Mouse (Mus musculus): Measurements from ENCODE around the gene Pofut1.

Gene Pofut1

DNA sequence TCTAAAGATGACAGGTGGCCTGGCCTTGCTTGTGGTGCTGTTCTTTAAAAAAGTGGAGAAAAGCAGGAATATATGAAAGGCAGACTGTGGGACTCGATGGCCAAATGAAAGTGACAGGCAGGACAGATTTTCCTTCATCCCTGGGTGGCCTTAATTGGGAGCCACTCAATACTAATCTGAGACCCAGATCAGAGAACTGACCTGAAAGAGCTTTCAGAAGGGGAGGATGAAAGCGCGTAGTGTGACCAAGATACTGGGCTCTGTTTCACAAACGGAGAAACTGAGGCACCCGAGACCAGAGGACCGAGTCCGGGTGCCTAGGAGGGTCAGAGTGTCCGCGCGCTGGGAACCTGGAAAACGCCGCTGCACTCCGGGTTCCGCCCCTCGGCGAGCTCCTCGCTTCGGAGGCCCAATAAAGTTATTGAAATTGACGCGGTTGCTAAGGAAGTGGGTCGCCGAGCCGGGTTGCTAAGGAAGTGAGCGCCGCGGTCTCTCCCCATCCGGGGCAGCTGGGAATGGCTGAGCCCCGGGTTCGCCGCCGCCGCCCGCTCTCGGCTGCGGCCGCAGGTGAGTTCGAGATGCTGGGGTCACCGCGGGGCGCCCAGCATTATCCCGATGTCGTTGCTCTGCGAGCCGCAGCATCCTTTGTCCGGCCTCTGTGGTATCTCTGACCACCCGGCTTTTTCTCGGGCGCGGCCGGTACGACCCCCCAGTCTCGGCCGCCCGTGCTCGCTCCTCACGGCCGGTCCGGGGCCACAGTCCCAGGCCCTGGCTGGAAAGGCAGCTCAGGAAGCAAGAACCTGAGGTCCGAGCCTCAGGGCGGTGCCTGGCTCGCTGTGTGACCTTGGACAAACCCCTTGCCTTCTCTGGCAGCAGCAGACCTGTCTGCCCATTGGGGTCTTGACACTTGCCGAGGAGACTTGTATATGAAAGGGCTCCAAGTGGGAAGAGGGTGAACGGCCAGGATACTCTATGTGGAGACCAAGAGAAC is 49.9 kb downstream of the Pofut1 start, which contains the start of gene Kif3b:
Kif3b (plus strand) TSS at position 476 of the 991 bp plus-strand sequence.
- peak; percentile 82 for DNase-seq (ENCODE audit: low spot score)

DNA sequence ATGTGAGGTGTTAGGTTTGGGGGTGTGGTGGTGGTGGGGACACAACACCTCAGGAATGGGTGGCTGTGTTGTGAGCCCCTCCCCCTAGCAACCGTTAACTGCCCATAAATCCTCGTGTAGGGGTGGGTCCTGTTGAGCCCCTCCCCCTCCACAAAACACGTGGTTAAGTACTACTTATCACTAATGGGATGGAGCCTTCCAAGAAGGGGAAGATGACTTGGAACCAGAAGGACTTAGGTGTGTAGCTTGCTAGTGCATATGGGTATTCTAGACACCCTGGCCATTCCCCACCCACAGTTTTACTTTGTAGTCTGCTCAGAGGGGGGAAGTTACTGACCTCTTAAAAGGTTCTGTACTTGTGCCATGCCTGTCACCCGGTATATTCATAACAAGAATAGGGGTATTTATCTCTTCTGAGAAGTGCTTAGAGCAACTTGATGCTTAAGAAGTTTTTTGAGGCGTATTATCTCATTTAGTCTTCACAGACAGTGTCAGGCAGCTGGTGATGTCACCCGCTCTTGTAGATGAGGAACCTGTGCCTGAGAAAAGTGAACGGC is 51.0 kb downstream of the Pofut1 start:
- DNase-seq (ENCODE audit: low spot score), result no peak

DNA sequence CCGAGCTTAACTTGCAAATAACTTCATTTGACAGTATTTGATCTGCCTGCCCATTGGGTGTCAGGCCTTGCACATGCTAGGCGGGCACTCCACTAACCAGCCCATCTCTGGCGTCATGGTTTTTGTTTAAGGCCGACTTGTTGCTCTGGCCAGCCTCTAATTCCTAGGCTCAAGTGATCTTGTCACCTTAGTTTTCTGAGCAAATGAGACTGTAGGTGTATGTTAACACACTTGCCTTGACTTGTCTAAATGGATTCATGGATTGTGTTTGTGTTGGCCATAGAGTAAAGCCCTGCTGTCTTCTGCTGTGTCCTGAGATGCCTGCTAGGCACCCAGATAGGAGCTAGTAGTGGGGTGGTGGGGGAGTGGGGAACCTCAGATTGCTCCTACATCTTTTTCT is 53.9 kb downstream of the Pofut1 start:
- DNase-seq (ENCODE audit: low spot score), result no peak

DNA sequence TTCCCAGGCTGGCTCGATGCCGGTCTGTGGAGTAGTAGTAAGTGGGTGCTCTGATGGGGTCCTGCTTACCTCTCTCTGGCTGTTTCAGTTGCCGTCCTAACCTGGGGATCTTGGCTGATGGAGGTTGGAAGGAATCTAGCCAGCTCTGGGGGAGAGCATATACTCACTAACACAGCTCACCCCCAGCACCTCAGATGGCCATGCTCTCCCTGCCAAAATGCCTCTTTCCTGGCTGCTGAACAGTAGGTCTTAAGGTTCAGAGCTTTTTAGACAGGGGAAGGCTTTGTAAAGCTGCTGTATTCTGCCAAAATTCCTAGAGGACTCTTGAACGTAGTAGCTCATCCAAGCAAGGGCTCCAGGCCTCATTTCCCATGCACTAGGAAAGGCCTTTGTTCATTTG is 56.4 kb downstream of the Pofut1 start:
- DNase-seq (ENCODE audit: low spot score), result no peak

DNA sequence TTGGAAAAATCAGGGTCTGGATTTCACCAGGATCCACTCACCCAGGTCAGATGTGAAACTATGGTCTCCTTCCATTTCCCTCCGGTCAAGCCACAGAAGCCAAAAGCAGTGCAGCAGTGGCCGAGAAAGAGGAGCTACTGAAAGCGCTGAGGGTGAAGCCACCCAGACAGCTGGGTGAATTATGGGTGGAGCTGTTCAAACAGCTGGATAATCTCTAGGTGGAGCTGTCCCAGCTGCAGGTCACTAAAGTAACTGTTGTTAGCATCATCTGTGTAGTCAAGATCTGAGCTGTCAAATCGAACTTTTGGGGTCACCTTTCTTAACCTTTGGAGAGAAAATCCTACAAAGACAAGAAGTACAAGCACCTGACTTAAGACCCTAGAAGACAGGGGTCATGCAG is 57.1 kb downstream of the Pofut1 start:
- DNase-seq (ENCODE audit: low spot score), result no peak

DNA sequence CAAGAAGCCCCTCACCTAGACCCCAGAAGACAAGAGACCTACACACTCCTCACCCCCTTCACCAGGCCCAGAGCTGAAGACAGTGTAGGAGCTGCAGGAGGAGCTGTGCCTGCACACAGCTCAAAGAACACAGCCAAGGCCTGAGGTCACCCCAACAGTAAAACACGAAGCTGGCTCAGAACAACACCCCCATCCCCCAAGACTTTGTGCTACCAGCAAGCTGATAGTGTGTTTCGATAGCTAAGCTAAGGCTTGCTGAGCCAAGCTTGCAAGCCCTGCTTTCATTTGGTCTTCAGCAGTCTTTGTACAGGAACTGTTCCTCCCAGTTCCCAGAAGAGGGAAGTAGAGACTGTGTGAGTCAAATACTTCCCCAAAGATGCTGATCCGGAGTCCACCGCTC is 57.5 kb downstream of the Pofut1 start:
- DNase-seq (ENCODE audit: low spot score), result no peak

DNA sequence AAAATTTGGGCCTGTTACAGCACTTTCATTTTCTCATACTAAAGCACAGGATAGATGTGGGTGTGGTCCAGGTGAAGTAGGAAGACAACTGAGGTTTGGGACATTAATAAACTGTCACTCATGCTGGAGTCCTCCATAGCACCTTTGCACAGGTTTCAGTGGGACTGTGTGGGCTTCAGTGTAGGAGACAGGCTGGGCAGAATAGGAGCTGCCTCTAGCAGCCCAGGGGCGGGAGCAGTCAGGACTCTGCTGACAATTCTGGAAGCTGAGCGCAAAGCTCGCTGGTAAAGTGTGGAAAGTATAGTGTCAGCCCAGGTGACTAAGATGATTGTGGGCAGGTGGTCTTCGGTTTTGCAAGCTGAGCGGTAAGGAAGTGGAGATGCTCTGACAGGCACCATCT is 59.8 kb downstream of the Pofut1 start:
- DNase-seq (ENCODE audit: low spot score), result no peak

DNA sequence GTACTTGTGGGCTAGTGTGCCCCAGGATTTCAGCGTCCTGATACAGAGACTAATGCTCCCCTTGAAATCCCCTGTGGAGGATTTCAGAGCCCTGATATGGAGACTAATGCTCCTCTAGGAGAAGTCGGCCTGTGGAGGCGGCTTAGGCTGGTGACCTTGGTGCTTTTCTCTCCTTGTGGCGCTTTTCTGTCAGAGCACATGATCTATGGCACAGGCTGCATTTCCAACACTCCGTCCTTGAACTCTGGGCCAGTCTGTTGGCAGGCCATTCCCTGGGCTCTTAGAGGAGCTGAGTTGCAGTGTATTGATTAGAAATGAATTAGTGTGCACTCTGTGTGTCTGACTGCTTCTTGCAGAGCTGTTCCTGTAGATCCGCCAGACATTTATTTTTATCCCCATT is 63.9 kb downstream of the Pofut1 start:
- DNase-seq (ENCODE audit: low spot score), result no peak

DNA sequence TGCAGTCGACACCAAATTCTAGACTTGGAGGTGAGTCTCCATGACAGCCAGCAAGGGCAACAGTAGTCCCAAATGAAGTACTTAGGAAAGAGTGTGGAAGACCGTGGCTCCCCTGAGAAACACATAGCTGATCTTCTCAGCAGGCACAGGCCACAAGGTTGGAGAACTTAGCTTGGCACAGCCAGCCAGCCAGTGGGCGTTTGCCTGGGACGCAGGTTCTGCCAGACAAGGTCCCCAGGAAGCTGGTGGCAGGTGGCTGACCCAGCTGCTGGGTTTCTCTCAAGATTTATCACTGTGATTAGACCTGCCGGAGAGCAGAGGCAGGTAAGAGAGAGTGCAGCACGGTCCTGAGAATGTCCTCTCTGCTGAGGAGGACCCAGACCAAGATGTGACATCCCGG is 67.3 kb downstream of the Pofut1 start:
- no peak for DNase-seq (ENCODE audit: low spot score)

DNA sequence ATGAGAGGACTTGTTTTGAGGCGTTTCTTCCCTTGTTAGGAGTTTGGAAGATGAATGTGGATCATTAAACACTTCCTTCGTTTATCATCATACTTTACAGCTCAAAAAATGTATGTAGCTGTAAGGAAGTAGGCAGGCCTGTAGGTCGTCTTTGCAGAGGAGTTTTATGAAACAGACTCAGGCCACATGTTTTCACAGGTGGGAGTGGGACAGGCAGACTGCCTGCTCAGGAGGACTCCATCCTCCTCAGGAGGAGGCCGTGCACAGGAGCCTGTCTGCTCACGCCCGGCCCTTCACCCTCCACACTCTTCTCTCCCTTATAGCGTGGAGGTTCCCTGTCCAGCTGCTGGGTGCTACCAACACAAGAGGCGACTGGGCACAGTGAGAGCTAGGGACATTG is 67.8 kb downstream of the Pofut1 start:
- DNase-seq (ENCODE audit: low spot score), result no peak

DNA sequence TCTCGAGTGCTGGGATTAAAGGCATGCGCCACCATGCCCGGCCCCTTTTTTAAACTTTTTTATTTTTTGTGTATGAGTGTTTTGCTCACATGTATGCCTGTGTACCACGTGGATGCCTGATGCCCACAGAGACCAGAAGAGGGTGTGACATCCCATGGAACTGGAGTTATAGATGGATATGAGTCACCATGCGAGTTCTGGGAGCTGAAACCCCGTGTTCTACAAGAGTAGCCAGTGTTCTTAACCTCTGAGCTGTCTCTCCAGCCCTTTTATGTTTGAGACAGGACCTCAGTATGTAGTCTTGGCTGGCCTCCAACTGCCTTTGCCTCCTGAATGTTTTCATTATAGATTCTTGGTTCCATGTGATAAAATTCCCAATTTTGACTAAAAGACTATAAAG is 68.9 kb downstream of the Pofut1 start:
- no peak for DNase-seq (ENCODE audit: low spot score)

DNA sequence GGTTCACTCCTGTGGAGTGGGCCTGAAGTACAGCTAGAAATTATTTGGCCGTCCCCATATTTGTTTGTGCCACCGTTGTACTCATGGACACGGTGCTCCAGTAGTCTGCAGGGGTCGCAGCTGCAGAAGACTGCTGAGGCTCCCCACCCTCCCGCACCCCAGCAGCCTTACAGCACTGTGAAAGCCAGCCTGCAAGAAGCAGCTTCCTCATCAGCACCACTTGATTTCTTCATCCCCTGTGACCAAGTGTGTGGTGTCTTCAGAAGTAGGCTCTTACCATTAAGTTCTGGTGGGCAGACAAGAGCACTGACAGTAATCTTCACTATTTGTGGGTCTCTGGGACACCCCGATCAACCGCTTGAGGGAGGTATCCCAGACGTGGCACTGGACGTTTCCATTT is 71.6 kb downstream of the Pofut1 start:
- DNase-seq (ENCODE audit: low spot score), result no peak

DNA sequence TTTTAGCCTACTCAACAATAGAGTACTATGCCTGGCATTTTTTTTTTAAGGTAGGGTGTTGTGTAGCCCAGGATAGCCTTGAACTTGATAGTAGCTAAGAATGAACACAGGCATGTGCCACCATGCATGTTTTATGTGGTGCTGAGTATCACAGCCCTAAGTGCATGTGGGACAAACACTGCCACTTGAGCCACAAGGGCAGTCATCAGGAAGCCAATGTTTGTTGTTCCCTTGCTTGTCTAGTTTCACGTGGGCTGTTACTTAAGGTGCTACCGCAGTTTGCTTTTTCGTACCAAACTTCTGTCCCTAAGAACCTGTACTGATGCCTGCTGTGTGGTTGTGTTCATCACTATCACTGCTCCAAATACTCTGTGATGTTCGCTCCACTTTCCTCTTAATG is 77.1 kb downstream of the Pofut1 start:
- DNase-seq (ENCODE audit: low spot score), result no peak

DNA sequence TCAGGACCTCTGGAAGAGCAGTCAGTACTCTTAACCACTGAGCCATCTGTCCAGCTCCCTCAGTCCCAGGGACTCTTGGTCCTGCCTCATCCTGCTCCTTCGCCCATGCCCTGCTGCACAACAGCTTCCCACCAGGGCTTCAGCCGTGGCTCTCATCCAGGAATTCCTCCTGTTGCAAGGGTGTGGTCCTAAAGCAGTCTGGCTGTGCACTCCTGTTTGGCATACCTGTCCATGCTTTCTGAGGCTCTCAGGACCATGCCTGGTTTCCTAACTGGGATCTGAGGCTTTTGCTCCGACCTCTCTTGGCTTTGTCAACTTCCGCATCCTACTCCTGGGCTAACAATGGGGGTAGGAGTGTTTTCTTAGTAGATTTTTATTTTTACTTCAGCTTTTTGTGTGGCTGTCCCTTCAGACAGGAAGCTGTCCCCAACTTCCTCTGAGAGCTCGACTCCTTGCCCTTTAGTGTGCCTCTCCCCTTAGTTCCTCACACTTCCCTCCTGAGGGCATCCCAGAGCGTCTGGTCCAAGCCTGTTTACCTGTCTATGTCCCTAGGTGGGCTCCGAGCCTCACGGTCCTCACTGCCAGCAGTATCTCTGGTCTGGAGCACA is 77.8 kb downstream of the Pofut1 start:
- DNase-seq (ENCODE audit: low spot score), result no peak
